Mouse (Mus musculus): ENCODE measurements around the gene Oasl2. TPM values are rescaled to one million over a fixed set of nuclear protein-coding genes. Genes with fewer than 3 reads are reported as not detected.
"Not testable (repeated sequence)": the region's sequence is repeated elsewhere in the genome, so short reads cannot be mapped to it uniquely, and the experiment has no call there.

Oasl2 gene
- polyA plus RNA-seq, 1 experiment from 2014 or later = 1.7 TPM

DNA sequence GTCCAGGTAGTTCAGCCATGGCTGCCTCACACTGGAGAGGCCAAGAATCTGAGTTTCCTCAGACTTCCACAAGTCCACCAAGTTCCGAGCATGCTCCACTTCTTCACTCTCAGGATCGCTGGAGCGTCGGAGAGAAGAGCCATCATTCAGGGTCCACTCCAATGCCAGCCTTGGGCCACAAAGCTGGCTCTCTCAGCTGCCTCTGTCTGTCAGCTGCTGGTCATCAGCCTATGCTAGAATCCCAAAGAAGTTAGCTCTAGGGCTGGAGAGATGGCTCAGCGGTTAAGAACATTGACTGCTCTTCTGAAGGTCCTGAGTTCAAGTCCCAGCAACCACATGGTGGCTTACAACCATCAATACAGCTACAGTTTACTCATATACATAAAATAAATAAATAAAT, 20.6 kb downstream of the Oasl2 start:
- H3K4me1 ChIP-seq; H3K27ac ChIP-seq; H3K36me3 ChIP-seq; H3K9me3 ChIP-seq; H3K4me3 ChIP-seq; H3K27me3 ChIP-seq (ENCODE audit: insufficient read depth, poor library complexity, severe bottlenecking); DNase-seq (ENCODE audit: low spot score): not testable (repeated sequence)
- WGBS = 89% methylated on average over 5 of the region's 5 CpGs

DNA sequence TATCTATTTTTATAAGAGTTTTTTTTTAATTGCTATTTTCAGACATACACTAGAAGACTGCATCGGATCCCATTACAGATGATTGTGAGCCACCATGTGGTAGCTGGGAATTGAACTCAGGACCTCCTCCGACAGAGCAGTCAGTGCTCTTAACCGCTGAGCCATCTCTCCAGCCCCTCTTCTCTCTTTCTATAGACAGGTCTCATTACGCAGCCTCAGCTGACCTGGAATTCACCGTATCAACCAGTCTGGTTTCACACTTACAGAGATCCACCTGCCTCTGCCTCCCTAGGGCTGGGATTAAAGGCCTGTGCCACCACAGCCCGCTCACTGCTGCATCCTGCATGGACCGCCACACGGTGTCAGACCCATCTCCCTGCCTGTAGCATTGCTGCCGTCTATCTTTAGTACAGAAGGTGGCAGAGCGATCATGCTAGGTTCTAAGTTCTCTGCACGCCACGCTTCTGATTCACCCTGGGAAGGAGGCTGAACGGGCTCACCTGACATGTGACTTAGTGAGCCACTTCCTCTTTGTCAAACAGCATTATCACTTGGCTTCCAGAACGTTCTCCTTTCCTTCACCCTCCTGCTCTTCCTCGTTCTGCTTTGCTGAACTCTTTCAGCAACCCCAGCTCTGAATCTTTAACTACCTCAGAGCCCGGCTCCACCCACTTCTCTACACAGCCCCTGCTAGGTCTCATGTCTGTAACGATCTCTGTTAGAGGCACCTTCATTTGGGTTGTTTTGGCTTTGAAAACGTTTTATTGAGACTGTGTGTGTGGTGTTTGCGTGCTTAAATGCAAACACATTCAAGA, 25.0 kb downstream of the Oasl2 start:
- 72% methylated on average over 19 of the region's 19 CpGs for WGBS
- DNase-seq (ENCODE audit: low spot score) = no peak

DNA sequence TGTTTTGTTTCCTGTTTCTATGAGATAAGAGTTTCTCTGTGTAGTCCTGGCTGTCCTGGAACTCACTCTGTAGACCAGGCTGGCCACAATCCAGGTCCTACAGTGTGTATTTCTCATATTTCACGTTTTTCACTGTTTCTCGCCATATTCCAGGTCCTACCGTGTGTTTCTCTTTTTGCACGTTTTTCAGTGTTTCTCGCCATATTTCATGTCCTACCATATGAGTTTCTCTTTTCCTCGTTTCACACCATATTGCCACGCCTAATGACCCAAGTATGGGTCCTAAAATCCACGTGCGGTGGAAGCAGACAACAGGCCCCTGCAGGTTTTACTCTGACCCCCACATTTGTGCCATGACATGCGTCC, 25.6 kb downstream of the Oasl2 start:
- 63% methylated on average over 10 of the region's 10 CpGs for WGBS
- Histone ChIP-seq H3K4me3 (no peak overlapping the region), H3K9me3 (no peaks in the 10 kb centered on the region), H3K36me3 (no peaks in the 10 kb centered on the region), H3K27me3 (ENCODE audit: insufficient read depth, poor library complexity, severe bottlenecking) (no peaks in the 10 kb centered on the region), H3K4me1 (peaks cover 6% of the 10 kb centered on the region; the same call in 1 of the 2 replicates), H3K27ac (no peak overlapping the region)
- no peak for DNase-seq (ENCODE audit: low spot score)

More for the DNA sequence above, 25.0 kb downstream of the Oasl2 start:
- Histone ChIP-seq H3K36me3 (no peaks in the 10 kb centered on the region), H3K4me3 (no peak overlapping the region), H3K27me3 (ENCODE audit: insufficient read depth, poor library complexity, severe bottlenecking) (no peaks in the 10 kb centered on the region), H3K27ac (no peak overlapping the region), H3K4me1 (peaks cover 6% of the 10 kb centered on the region; the same call in 1 of the 2 replicates), H3K9me3 (no peaks in the 10 kb centered on the region)

DNA sequence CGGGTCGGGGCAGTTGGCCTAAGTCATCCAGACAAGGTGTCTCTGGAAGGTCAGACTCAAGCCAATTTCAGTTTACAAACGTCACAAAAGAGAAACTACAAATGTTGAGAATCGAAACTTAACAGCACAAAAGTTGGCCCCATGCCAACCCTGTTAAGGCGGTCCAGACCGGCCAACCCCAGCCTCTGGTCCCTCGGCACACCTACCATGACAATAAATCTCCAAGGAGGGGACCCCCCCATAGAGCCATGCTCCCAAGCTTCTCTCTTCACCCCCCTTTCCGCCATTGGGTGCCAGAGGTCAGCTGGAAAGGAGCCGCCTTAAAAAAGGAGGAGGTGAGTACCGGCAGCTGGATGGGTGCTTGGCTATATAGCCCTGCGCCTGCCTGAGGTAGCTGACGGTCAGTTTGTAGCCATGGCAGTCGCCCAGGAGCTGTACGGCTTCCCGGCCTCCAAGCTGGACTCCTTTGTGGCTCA, 26.3 kb downstream of the Oasl2 start, which contains the start of gene Oasl1:
TSS of gene Oasl1 (plus strand) at position 243 of the 476 bp plus-strand sequence.
- DNase-seq (ENCODE audit: low spot score) = no peak
- no peak within 1 kb of the TSS for H3K4me3 ChIP-seq
- H3K9me3 ChIP-seq = no peaks in the 10 kb centered on the region
- H3K4me1 ChIP-seq = peaks cover 6% of the 10 kb centered on the region; the same call in 1 of the 2 replicates
- no peaks in the 10 kb centered on the region for H3K27me3 ChIP-seq (ENCODE audit: insufficient read depth, poor library complexity, severe bottlenecking)
- H3K36me3 ChIP-seq = no peaks in the 10 kb centered on the region
- no peak within 1 kb of the TSS for H3K27ac ChIP-seq
- WGBS = 61% methylated on average over 15 of the region's 15 CpGs

DNA sequence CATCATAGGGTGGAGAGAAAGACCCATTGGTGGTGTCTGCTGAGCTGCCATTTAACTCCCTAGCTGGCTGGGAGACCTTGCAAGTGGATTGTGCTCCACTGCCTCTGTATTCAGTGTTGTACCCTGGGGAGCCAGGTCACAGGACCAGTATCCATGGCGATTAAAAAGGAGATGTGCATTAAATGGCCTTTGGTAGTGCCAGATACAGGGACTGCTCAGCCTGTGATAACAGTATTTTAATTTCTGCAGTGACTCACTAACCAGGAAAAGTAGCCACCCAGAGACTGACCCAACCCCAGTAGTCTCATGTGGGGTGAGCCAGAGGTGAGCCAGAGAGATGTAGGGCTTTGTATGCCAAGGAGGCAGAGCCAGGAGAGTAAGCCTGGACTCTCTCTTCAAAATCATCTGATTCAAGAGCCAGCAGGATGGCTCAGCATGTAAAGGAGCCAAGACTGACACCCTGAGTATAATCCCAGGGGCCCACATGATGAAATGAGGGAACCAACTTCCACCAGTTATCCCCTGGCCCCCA, 29.5 kb downstream of the Oasl2 start:
- no peaks in the 10 kb centered on the region for H3K9me3 ChIP-seq
- no peak overlapping the region for H3K27ac ChIP-seq
- peaks cover 6% of the 10 kb centered on the region; the same call in 1 of the 2 replicates for H3K4me1 ChIP-seq
- H3K36me3 ChIP-seq = no peaks in the 10 kb centered on the region
- H3K27me3 ChIP-seq (ENCODE audit: insufficient read depth, poor library complexity, severe bottlenecking) = no peaks in the 10 kb centered on the region
- DNase-seq (ENCODE audit: low spot score) = no peak
- H3K4me3 ChIP-seq = no peak overlapping the region
- WGBS = 54% methylated on average over 1 of the region's 1 CpGs

DNA sequence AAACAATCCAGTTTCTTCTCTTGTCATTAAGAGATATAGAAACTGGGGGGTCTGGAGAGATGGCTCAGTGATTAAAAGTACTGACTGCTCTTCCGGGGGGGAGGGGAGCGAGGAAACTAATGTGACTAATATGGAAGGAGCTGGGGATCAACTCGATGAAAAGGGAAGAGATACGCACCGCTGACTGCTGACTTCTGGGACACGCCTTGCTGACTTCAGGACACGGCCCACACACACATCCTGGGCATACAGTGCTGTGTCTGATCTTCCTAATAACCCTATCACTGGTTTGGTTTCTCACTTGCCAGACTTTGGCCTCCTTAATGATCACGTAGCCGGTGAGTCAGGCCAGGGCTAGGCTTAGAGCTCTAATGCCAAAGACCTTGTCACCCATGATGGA, 30.0 kb downstream of the Oasl2 start:
- DNase-seq (ENCODE audit: low spot score) = no peak
- peaks cover 6% of the 10 kb centered on the region; the same call in 1 of the 2 replicates for H3K4me1 ChIP-seq
- no peaks in the 10 kb centered on the region for H3K9me3 ChIP-seq
- no peak overlapping the region for H3K4me3 ChIP-seq
- WGBS = 81% methylated on average over 9 of the region's 9 CpGs
- H3K36me3 ChIP-seq = no peaks in the 10 kb centered on the region
- H3K27me3 ChIP-seq (ENCODE audit: insufficient read depth, poor library complexity, severe bottlenecking) = no peaks in the 10 kb centered on the region
- no peak overlapping the region for H3K27ac ChIP-seq

DNA sequence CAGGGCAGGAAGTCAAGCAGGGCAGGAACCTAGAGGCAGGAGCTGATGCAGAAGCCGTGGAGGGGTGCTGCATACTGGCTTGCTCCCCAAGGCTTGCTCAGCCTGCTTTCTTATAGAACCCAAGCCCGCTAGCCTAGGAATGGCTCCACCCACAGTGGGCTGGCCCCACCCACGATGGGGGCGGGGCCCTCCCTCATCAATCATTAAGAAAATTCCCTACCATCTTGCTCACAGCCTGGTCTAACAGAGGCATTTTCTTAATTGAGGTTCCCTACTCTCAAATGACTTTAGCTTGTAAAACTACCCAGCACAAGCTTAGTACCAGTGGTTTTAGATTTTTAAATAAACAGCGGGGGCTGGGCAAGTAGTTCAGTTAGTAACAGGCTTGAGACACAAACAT, 34.9 kb downstream of the Oasl2 start:
- no peak overlapping the region for H3K4me3 ChIP-seq
- no peak overlapping the region for H3K27ac ChIP-seq
- 52% methylated on average over 5 of the region's 5 CpGs for WGBS
- no peaks in the 10 kb centered on the region for H3K4me1 ChIP-seq
- no peaks in the 10 kb centered on the region for H3K27me3 ChIP-seq (ENCODE audit: insufficient read depth, poor library complexity, severe bottlenecking)
- H3K9me3 ChIP-seq = no peaks in the 10 kb centered on the region
- no peak for DNase-seq (ENCODE audit: low spot score)
- H3K36me3 ChIP-seq = no peaks in the 10 kb centered on the region

DNA sequence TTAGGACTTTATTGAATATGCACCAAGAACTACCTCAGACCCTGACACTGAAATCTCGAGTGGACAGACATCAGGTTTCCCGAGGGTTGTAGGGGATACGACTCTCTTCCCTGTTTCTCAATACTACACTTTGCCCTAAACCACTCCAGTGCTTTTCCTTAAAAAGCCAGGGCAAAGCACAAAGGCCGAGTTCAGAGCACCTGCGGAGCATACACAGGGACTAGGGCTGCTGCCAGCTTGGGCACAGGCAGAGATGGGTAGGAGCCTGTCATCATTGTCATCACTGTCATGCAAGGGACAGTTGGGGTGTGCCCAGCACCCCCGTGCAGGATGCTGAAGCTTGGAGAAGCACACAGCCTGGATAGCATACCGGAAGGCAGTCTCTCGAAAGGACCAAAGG, 36.5 kb downstream of the Oasl2 start:
- Histone ChIP-seq H3K36me3 (no peaks in the 10 kb centered on the region), H3K4me3 (no peak overlapping the region), H3K27ac (no peak overlapping the region), H3K27me3 (ENCODE audit: insufficient read depth, poor library complexity, severe bottlenecking) (no peaks in the 10 kb centered on the region), H3K4me1 (no peaks in the 10 kb centered on the region), H3K9me3 (no peaks in the 10 kb centered on the region)
- DNase-seq (ENCODE audit: low spot score) = no peak
- 83% methylated on average over 8 of the region's 8 CpGs for WGBS

DNA sequence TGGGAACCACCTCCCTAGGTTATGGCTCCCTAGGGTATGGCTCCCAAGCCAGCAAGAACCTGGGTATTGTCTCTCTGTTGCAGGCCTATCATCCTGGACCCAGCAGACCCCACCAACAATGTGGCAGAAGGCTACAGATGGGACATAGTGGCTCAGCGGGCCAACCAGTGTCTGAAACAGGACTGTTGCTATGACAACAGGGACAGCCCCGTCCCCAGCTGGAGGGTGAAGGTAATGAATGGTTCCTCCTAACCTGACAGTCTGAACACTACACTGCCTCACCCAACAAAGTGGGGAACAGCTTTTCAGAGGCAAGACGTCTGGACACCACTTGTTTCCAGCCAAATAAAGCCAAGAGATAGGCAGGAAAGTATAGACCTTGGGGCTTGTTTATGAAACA, 39.1 kb downstream of the Oasl2 start:
- WGBS = 26% methylated on average over 3 of the region's 3 CpGs
- no peak for DNase-seq (ENCODE audit: low spot score)
- Histone ChIP-seq H3K9me3 (no peaks in the 10 kb centered on the region), H3K27ac (no peak overlapping the region), H3K4me3 (no peak overlapping the region), H3K27me3 (ENCODE audit: insufficient read depth, poor library complexity, severe bottlenecking) (no peaks in the 10 kb centered on the region), H3K4me1 (no peaks in the 10 kb centered on the region), H3K36me3 (no peaks in the 10 kb centered on the region)

DNA sequence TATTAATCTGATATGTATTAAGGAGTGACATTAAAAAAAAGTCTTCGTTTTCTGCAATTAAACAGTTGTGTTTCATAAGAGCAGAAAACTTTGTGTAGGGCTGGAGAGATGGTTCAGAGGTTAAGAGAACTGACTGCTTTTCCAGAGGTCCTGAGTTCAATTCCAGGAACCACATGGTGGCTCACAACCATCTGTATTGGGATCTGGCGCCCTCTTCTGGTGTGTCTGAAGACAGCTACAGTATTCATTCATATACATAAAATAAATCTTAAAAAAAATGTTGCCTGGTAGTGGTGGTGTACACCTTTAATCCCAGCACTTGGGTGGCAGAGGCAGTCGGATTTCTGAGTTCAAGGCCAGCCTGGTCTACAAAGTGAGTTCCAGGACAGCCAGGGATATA, 44.4 kb downstream of the Oasl2 start:
- H3K4me1 ChIP-seq; H3K27ac ChIP-seq; DNase-seq (ENCODE audit: low spot score); H3K27me3 ChIP-seq (ENCODE audit: insufficient read depth, poor library complexity, severe bottlenecking); H3K4me3 ChIP-seq; H3K9me3 ChIP-seq: not testable (repeated sequence)
- WGBS = 50% methylated on average over 3 of the region's 3 CpGs
- peaks cover 14% of the 10 kb centered on the region for H3K36me3 ChIP-seq

DNA sequence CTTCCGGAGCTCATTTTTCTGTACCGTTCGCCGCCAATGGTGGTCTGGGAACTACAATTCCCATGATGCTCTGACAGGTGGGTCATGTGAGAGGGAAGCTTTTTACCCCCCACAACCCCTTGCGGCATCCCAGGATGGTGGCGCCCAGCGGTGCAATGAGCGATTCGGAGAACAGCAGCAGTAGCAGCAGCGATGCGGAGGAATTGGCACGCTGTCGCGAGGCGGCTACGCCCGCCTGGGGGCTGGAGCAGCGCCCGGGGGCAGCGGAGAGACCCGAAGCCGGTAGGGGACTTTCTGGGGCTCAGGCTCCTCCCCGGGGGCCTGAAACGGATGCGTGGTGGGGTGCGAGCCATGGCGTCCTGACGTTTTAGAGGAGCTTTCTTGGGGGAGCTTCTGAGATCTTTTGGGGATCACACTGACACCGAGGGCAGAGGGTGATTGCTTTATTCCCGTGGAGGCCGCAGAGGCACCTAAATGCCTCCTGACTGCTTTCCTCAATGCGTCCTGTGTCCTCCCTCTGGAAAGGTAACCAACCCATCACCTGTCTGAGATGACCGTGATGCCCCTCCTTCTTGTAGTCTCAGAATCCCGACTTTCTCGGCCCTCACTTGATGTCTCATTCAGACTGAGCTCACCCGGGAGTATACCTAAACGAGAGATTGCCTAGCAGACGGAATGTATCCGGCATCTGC, 45.5 kb downstream of the Oasl2 start, which contains the start of gene 2210016L21Rik:
TSS of gene 2210016L21Rik (plus strand) at position 85 of the 692 bp plus-strand sequence.
- peak within 1 kb of the TSS; percentile 97 for H3K27ac ChIP-seq
- no peaks in the 10 kb centered on the region for H3K27me3 ChIP-seq (ENCODE audit: insufficient read depth, poor library complexity, severe bottlenecking)
- peaks cover 8% of the 10 kb centered on the region; the same call in 1 of the 2 replicates for H3K4me1 ChIP-seq
- DNase-seq (ENCODE audit: low spot score) = peak; percentile 97
- no peaks in the 10 kb centered on the region for H3K9me3 ChIP-seq
- peaks cover 25% of the 10 kb centered on the region for H3K36me3 ChIP-seq
- peak within 1 kb of the TSS; percentile 96 for H3K4me3 ChIP-seq
- WGBS = 2% methylated on average over 39 of the region's 39 CpGs

DNA sequence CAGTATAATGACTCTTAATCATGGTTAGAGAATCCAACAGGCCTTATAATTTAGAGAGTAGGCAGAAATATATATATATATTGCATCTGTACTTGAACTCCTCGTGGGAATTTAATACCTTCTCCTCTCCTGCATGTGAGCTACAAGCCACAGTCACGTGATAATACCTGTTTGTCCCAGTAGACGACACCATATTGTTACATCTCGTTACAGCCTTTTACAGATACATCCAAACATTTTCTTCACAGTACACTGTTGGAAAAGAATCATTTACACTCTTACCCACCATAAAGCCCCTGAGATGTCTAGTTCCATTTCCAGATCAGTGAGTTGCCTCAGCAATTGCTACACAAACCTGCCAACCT, 46.0 kb downstream of the Oasl2 start:
- peaks cover 30% of the 10 kb centered on the region for H3K36me3 ChIP-seq
- H3K4me1 ChIP-seq = peaks cover 8% of the 10 kb centered on the region; the same call in 1 of the 2 replicates
- 49% methylated on average over 4 of the region's 4 CpGs for WGBS
- H3K4me3 ChIP-seq = peak overlapping the region; percentile 96
- H3K27ac ChIP-seq = peak overlapping the region; percentile 97
- no peak for DNase-seq (ENCODE audit: low spot score)
- H3K9me3 ChIP-seq = no peaks in the 10 kb centered on the region
- H3K27me3 ChIP-seq (ENCODE audit: insufficient read depth, poor library complexity, severe bottlenecking) = no peaks in the 10 kb centered on the region

DNA sequence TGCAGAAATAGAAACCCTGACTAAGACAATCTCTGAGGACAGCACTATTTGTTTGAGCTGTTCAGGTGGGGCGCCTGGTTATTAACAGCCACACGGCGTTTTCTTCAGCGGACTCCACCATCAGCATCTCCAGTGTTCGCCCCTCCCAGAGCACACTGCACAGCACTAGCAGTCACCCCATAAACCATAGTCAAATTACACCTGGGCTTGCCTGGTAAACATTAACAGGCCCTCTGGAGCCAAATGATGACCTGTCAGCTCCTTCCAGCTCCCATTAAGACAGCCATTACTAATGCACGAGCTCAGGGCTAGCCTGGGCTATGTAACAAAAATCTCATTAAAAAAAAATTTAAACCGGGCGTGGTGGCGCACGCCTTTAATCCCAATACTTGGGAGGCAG, 48.3 kb downstream of the Oasl2 start:
- no peak overlapping the region for H3K4me3 ChIP-seq
- H3K27ac ChIP-seq = no peak overlapping the region
- peaks cover 49% of the 10 kb centered on the region for H3K36me3 ChIP-seq
- H3K4me1 ChIP-seq = peaks cover 11% of the 10 kb centered on the region; the same call in 1 of the 2 replicates
- H3K27me3 ChIP-seq (ENCODE audit: insufficient read depth, poor library complexity, severe bottlenecking) = no peaks in the 10 kb centered on the region
- no peak for DNase-seq (ENCODE audit: low spot score)
- H3K9me3 ChIP-seq = no peaks in the 10 kb centered on the region
- WGBS = 93% methylated on average over 10 of the region's 10 CpGs

Measured in heart, embryonic 10.5 days (tissue).